Mouse (Mus musculus) lung, postnatal 0 days (tissue): ENCODE measurements around the gene Gimap7. TPM values are rescaled to one million over a fixed set of nuclear protein-coding genes. Genes with fewer than 3 reads are reported as not detected.
A peak's percentile ranks its signal among the peaks of the same experiment; 100 is the strongest.

Experiments
- ATAC-seq: fragments of 200-750 bp; cut with Nextera tagmentation; 2 replicates; pipeline ENCODE4 v1.8.0; 2017; ENCODE audit warnings: moderate library complexity
- DNase-seq: peaks from one replicate; pipeline ENCODE4 v3.0.0-alpha.2; 2016; ENCODE audit warnings: low spot score
- H3K27ac ChIP-seq: fragments of 300-500 bp; sonication (generic); 2 replicates; pipeline ENCODE4 v1.5.1; 2014; ENCODE audit warnings: antibody characterized with exemption, mild to moderate bottlenecking, low read length, mixed read lengths
- H3K27me3 ChIP-seq: fragments of 300-500 bp; sonication (generic); replicated peaks from 2 replicates; pipeline ENCODE4 v1.6.1; 2014; ENCODE audit warnings: low read length, mixed read lengths; ENCODE audit not compliant: insufficient read depth
- H3K36me3 ChIP-seq: fragments of 300-500 bp; sonication (generic); 2 replicates; pipeline ENCODE4 v1.6.1; 2014; ENCODE audit warnings: low read length, mixed read lengths; ENCODE audit not compliant: insufficient read depth
- H3K4me1 ChIP-seq: fragments of 300-500 bp; sonication (generic); 2 replicates; pipeline ENCODE4 v1.6.1; 2014; ENCODE audit warnings: antibody characterized with exemption, low read depth, low read length, mixed read lengths; ENCODE audit not compliant: insufficient read depth
- H3K4me2 ChIP-seq: fragments of 300-500 bp; sonication (generic); replicated peaks from 2 replicates; pipeline ENCODE4 v1.6.1; 2014; ENCODE audit warnings: low read depth, mild to moderate bottlenecking, low read length, moderate library complexity, mixed read lengths
- H3K4me3 ChIP-seq: fragments of 300-500 bp; sonication (generic); 2 replicates; pipeline ENCODE4 v1.5.1; 2014; ENCODE audit warnings: low read depth, low read length
- H3K9ac ChIP-seq: fragments of 300-500 bp; sonication (generic); replicated peaks from 2 replicates; pipeline ENCODE4 v1.6.1; 2014; ENCODE audit warnings: low read depth, mild to moderate bottlenecking
- H3K9me3 ChIP-seq: fragments of 300-500 bp; sonication (generic); 2 replicates; pipeline ENCODE4 v1.6.1; 2016; ENCODE audit warnings: low read length, mixed read lengths
- CTCF ChIP-seq: IDR thresholded peaks from 2 replicates; pipeline ENCODE4 v1.5.1; 2016; ENCODE audit warnings: antibody characterized with exemption, mild to moderate bottlenecking
- EP300 ChIP-seq: IDR thresholded peaks from 2 replicates; pipeline ENCODE4 v1.6.1; 2016; ENCODE audit warnings: antibody characterized with exemption, mild to moderate bottlenecking, control low read depth
- WGBS: fragments of 180-500 bp; shearing (Covaris S2); extraction: QIAGEN DNeasy Blood & Tissue Kit; methylation state at CpG from one replicate; pipeline ENCODE4 v1.1.7; 2014; 5-methylcytosine and 5-hydroxymethylcytosine counted together
- polyA plus RNA-seq: library from polyadenylated mRNA; unstranded; fragments of >200 nt; fragmentation: Nextera tagmentation; extraction: Ambion mirVana; gene quantifications from 2 replicates; pipeline ENCODE4 v1.2.1, GENCODE M21; 2015

Gene Gimap7
- polyA plus RNA-seq, 1 experiment from 2014 or later: 0.14 TPM

DNA sequence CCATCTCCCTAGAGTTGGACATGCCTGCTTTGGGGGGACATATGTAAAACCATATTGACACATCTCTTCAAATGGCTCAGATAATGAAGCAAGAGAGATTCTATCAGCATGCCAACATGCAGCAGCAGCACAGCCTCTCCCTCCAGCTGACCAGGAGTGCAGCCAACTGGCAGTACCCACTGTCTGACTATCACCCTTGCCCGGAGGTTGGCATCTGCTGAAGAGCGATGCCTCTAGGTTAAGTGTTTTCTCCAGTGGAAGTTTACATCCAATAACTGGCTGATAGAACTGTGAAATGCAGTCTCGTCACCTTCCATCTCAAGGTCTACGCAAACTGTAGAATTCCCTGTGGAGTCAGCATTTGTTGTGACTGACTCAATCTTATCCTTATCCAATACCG is 19.3 kb downstream of the Gimap7 start:
- H3K4me1 ChIP-seq: peaks cover 4% of the 10 kb centered on the region; the same call in 1 of the 2 replicates
- TF ChIP-seq EP300 (no peak), CTCF (no peak)
- no peaks in the 10 kb centered on the region for H3K36me3 ChIP-seq
- ATAC-seq: no peak
- H3K4me3 ChIP-seq: no peak overlapping the region
- WGBS: 83% methylated on average over 5 of the region's 5 CpGs
- no peaks in the 10 kb centered on the region for H3K27me3 ChIP-seq
- H3K4me2 ChIP-seq: no peak overlapping the region
- DNase-seq: no peak
- H3K9ac ChIP-seq: no peak overlapping the region
- no peak overlapping the region for H3K27ac ChIP-seq
- H3K9me3 ChIP-seq: no peaks in the 10 kb centered on the region

DNA sequence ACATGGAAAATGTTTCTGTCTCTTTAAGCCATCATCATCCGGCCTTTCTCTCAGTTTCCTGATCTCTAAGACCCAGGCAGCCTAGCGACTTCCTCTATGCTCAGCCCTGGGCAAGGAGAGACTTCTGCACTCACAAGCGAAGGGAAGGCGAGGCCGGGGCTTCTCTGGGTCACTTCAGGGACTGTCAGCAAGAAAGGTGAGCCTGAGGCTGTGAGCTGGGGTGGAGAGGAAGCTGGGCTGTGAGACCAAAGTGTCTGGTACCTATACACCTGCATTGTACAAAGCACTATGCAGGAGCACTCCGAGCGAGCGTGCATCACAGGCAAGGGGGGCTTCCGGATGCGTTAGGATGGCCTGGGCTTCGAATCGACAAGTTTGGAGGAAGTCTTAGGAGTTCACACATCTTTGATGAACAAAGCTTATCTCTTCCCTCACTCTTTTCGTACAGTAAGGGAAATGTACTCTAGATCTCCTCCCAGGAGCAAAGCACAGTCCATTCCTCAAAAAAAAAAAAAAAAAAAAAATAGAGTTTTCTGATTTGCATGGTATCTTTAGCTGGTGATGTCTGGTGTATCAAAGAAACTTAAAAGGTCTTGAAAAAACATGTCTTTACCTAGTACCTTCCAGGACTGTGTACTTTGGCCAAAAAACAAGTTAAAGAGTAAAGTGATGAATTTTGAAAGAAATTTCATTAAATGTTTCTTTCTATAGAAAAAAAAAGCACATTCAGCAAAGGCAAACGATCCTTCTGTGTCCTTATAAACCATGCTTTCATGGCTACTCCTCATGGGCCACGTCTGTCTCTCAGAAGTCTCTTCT is 20.7 kb downstream of the Gimap7 start, which contains the start of gene Gimap1:
TSS of gene Gimap1 (plus strand) at position 94 of the 819 bp plus-strand sequence.
- DNase-seq (peak; percentile 29), ATAC-seq (peak; percentile 59)
- H3K27ac ChIP-seq: peak within 1 kb of the TSS; percentile 68
- peak; percentile 55; the same call in 1 of the 2 replicates for TF ChIP-seq EP300
- no peak for TF ChIP-seq CTCF
- H3K36me3 ChIP-seq: no peaks in the 10 kb centered on the region
- H3K9me3 ChIP-seq: no peaks in the 10 kb centered on the region
- peak within 1 kb of the TSS; percentile 47 for H3K4me2 ChIP-seq
- H3K27me3 ChIP-seq: no peaks in the 10 kb centered on the region
- WGBS: 46% methylated on average over 15 of the region's 15 CpGs
- H3K9ac ChIP-seq: 0 out of 2 replicates have a peak within 1 kb of the TSS, but pooled peaks have one; percentile 23
- H3K4me3 ChIP-seq: peak within 1 kb of the TSS; percentile 33
- peaks cover 7% of the 10 kb centered on the region; the same call in 1 of the 2 replicates for H3K4me1 ChIP-seq

GRCm38 (mm10) chr6:48739780-48740055 is 21.3 kb downstream of the Gimap7 start:
- H3K4me3 ChIP-seq: peak overlapping the region; percentile 33
- H3K9ac ChIP-seq: 0 out of 2 replicates have a peak overlapping the region, but pooled peaks have one; percentile 23

DNA sequence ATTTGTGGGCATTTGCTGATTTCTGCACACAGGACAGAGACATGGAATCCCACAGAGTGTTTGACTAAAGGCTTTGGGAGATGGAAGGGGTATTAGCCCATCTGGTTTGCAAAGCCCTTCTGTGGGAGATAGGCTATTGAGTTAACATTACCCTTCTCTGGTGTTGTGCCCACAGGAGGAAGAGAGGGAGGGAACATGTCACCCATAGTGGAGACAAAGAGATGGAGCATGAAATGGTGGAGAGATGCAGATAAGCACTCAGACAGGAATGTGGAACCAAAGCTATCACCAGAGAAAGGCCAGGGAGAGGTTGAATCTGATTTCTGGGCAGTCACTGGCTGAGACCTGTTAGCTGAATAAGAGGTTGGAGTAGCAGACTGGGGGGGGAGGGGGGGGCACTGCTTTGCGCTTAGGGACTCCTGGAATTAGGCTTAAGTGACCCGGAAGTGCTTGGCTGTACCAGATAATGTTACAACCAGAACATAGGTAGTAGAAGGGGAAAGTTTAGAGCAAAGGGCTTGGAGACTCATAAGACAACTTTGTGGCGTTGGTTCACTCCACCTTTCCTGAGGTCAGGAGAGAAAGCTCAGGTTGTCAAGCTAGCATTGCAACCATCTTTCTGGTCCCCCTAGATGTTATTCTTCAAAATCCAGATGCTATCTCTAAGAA is 22.2 kb downstream of the Gimap7 start:
- Histone ChIP-seq H3K27me3 (no peaks in the 10 kb centered on the region), H3K36me3 (no peaks in the 10 kb centered on the region), H3K27ac (peak overlapping the region; percentile 62; the same call in 1 of the 2 replicates), H3K9ac (no peak overlapping the region), H3K4me1 (peaks cover 7% of the 10 kb centered on the region; the same call in 1 of the 2 replicates), H3K4me2 (peak overlapping the region; percentile 47), H3K4me3 (0 out of 2 replicates have a peak overlapping the region, but pooled peaks have one; percentile 12), H3K9me3 (no peaks in the 10 kb centered on the region)
- 35% methylated on average over 3 of the region's 3 CpGs for WGBS
- TF ChIP-seq CTCF (no peak), EP300 (no peak)
- ATAC-seq: no peak
- DNase-seq: no peak

More at GRCm38 (mm10) chr6:48739780-48740055, 21.3 kb downstream of the Gimap7 start:
- H3K27ac ChIP-seq: peak overlapping the region; percentile 57
- H3K4me2 ChIP-seq: peak overlapping the region; percentile 47
- 68% methylated on average over 3 of the region's 3 CpGs for WGBS
- DNase-seq: no peak
- ATAC-seq: no peak
- H3K9me3 ChIP-seq: no peaks in the 10 kb centered on the region
- H3K36me3 ChIP-seq: no peaks in the 10 kb centered on the region
- TF ChIP-seq EP300: no peak
- no peak for TF ChIP-seq CTCF
- H3K27me3 ChIP-seq: no peaks in the 10 kb centered on the region
- peaks cover 7% of the 10 kb centered on the region; the same call in 1 of the 2 replicates for H3K4me1 ChIP-seq

DNA sequence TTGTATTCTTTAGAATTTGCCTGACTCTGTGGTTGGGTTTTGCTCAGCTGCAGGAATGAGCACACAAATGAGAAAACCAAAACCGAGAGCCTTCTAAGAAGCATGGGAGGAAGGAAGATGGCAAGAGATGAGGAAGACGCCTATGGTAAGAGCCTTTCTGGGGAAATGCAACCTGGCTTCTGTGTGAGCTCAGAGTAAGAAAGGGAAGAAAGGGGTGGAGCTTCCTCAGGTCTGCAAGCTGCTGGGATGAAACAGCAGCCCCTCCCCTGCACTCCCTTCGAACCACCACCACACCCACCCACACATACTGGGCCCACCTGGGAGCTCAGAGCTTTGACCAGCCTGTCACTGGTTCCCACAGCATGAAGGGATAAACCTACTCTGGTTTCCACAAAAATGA is 22.9 kb downstream of the Gimap7 start:
- no peak overlapping the region; the same call in 1 of the 2 replicates for H3K27ac ChIP-seq

GRCm38 (mm10) chr6:48741711-48742206 is 23.3 kb downstream of the Gimap7 start:
- no peak overlapping the region; the same call in 1 of the 2 replicates for H3K27ac ChIP-seq
- H3K36me3 ChIP-seq: no peaks in the 10 kb centered on the region
- DNase-seq: no peak
- H3K4me2 ChIP-seq: no peak overlapping the region
- H3K9ac ChIP-seq: no peak overlapping the region
- H3K4me1 ChIP-seq: peaks cover 7% of the 10 kb centered on the region; the same call in 1 of the 2 replicates
- TF ChIP-seq CTCF (no peak), EP300 (no peak)
- ATAC-seq: no peak
- no peaks in the 10 kb centered on the region for H3K27me3 ChIP-seq
- no peaks in the 10 kb centered on the region for H3K9me3 ChIP-seq
- WGBS: 12% methylated on average over 9 of the region's 9 CpGs
- no peak overlapping the region for H3K4me3 ChIP-seq

More for the DNA sequence above, 22.9 kb downstream of the Gimap7 start:
- DNase-seq (no peak), ATAC-seq (no peak)
- Histone ChIP-seq H3K4me2 (no peak overlapping the region; the same call in 1 of the 2 replicates), H3K27me3 (no peaks in the 10 kb centered on the region), H3K4me1 (peaks cover 7% of the 10 kb centered on the region; the same call in 1 of the 2 replicates), H3K4me3 (no peak overlapping the region), H3K9me3 (no peaks in the 10 kb centered on the region), H3K36me3 (no peaks in the 10 kb centered on the region), H3K9ac (no peak overlapping the region)
- TF ChIP-seq CTCF (no peak), EP300 (no peak)
- WGBS: 22% methylated on average over 3 of the region's 3 CpGs
